Mouse (Mus musculus) liver, embryonic 14.5 days (tissue): Measurements from ENCODE around the gene Acp5. TPM values are rescaled to one million over a fixed set of nuclear protein-coding genes. Genes with fewer than 3 reads are reported as not detected.
"Not testable (repeated sequence)": the region's sequence is repeated elsewhere in the genome, so short reads cannot be mapped to it uniquely, and the experiment has no call there.

ENCODE experiments used
- ATAC-seq: fragments of 200-750 bp; cut with Nextera tagmentation; 2 replicates; pipeline ENCODE4 v1.8.0; 2017; ENCODE audit warnings: moderate number of reproducible peaks, mild to moderate bottlenecking, moderate library complexity; ENCODE audit not compliant: insufficient read depth
- DNase-seq, 3 experiments: peaks; one replicate each; pipeline ENCODE4 v3.0.0-alpha.2; 2012 to 2013; ENCODE audit warnings: low read depth in 3 of 3, low spot score in 3 of 3
- H3K27ac ChIP-seq: fragments of 300-500 bp; sonication (generic); 2 replicates; pipeline ENCODE4 v1.5.1; 2014; ENCODE audit warnings: moderate library complexity, mild to moderate bottlenecking, control low read depth, inconsistent platforms
- H3K27me3 ChIP-seq: fragments of 300-500 bp; sonication (generic); 2 replicates; pipeline ENCODE4 v1.6.1; 2014; ENCODE audit warnings: mild to moderate bottlenecking, low read length, moderate library complexity; ENCODE audit not compliant: control insufficient read depth, insufficient read depth
- H3K36me3 ChIP-seq: fragments of 300-500 bp; sonication (generic); replicated peaks from 2 replicates; pipeline ENCODE4 v1.6.1; 2014; ENCODE audit warnings: low read depth; ENCODE audit not compliant: control insufficient read depth, insufficient read depth
- H3K4me1 ChIP-seq, 2 experiments: fragments of 200-500 bp in 1 of 2; fragments of 300-500 bp in 1 of 2; sonication (generic) in 1 of 2; replicated peaks; 2 replicates each; pipeline ENCODE4 v1.6.1; 2012 to 2014; ENCODE audit warnings: antibody characterized with exemption in 1 of 2, inconsistent platforms in 1 of 2, low read length in 1 of 2; ENCODE audit not compliant: control insufficient read depth in 2 of 2, insufficient read depth in 2 of 2
- H3K4me2 ChIP-seq: fragments of 300-500 bp; sonication (generic); 2 replicates; pipeline ENCODE4 v1.6.1; 2014; ENCODE audit warnings: low read depth, mild to moderate bottlenecking, control low read depth, moderate library complexity
- H3K4me3 ChIP-seq, 2 experiments: fragments of 200-500 bp in 1 of 2; fragments of 300-500 bp in 1 of 2; sonication (generic) in 1 of 2; 2 replicates each; pipeline ENCODE4 v1.5.1; 2012 to 2014; ENCODE audit warnings: low read depth in 2 of 2, low read length in 2 of 2, mild to moderate bottlenecking in 2 of 2, control low read depth in 1 of 2, inconsistent platforms in 1 of 2, moderate library complexity in 1 of 2; ENCODE audit not compliant: insufficient read depth in 1 of 2
- H3K9ac ChIP-seq: fragments of 300-500 bp; sonication (generic); replicated peaks from 2 replicates; pipeline ENCODE4 v1.6.1; 2014; ENCODE audit warnings: mild to moderate bottlenecking, control low read depth, moderate library complexity
- H3K9me3 ChIP-seq: fragments of 300-500 bp; sonication (generic); 2 replicates; pipeline ENCODE4 v1.6.1; 2016; ENCODE audit warnings: low read length, mixed read lengths; ENCODE audit not compliant: control insufficient read depth
- CTCF ChIP-seq: IDR thresholded peaks from 2 replicates; pipeline ENCODE4 v1.5.1; 2016; ENCODE audit warnings: antibody characterized with exemption, low read depth, control low read depth
- EP300 ChIP-seq: IDR thresholded peaks from 2 replicates; pipeline ENCODE4 v1.6.1; 2016; ENCODE audit warnings: antibody characterized with exemption, low read depth
- WGBS: fragments of 180-500 bp; shearing (Covaris S2); extraction: QIAGEN DNeasy Blood & Tissue Kit; methylation state at CpG from one replicate; pipeline ENCODE4 v1.1.7; 2014; ENCODE audit not compliant: insufficient replicate concordance; 5-methylcytosine and 5-hydroxymethylcytosine counted together
- polyA plus RNA-seq, 2 experiments: library from polyadenylated mRNA; depleted of rRNA in 1 of 2; stranded (reverse) in 1 of 2; unstranded in 1 of 2; fragments of >200 nt; fragmentation: Nextera tagmentation in 1 of 2; extraction: Ambion mirVana in 1 of 2; gene quantifications; 2 replicates each; pipeline versions ENCODE4 v1.2.1 to v1.2.3; 2012 to 2014

The Acp5 gene
- polyA plus RNA-seq, 2 experiments: 181 to 195 TPM

GRCm38 (mm10) chr9:22157516-22158265, 22.2 kb upstream of the Acp5 start:
- Histone ChIP-seq H3K27me3 (no peaks in the 10 kb centered on the region), H3K4me1 (peaks cover 6 to 10% of the 10 kb centered on the region in 2 experiments), H3K27ac (no peak overlapping the region), H3K9ac (peak overlapping the region; percentile 88), H3K36me3 (no peaks in the 10 kb centered on the region), H3K4me2 (peak overlapping the region; percentile 93), H3K9me3 (no peaks in the 10 kb centered on the region), H3K4me3 (peak overlapping the region; percentile 85 to 87)
- TF ChIP-seq EP300: no peak
- no peak for TF ChIP-seq CTCF
- ATAC-seq (no peak), DNase-seq (no peak)
- 68% methylated on average over 34 of the region's 34 CpGs for WGBS

DNA sequence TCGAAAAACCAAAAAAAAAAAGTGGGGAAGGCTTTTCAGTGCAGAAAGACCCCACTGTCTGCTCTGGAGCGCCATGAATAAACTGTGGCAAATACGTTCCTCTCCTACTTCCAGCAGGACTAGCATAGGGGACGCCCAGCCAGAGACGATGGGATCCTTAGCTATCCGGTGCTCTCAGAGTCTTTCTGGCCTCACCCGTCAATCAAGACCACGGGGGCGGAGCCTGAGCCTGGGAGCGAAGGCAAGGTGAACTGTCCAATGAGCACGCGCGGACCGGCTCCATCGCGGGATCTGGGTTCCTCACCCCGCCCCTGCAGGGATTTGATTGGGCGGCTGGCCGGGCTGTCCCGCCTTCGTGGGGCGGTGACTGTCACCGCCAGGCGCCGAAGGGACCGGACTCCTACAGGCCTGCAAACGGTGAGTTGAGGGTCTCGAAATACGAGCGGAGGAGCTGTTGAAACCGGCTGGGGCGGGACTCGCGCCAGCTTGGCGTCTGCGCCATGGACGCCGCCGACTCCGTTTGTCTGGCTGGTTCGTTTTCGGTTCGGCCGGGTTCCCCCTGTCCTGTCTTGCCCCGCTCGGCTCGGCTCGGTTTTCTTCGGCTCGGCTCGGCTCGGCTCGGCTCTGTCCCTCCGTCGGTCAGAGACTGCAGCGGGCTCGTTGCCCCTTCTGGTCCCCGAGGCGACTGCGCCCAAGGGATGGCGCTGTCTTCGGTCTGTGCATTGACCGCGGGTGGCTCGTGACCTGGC, 21.2 kb upstream of the Acp5 start, which contains the start of gene Pigyl:
TSS of gene Pigyl (plus strand) at position 350 of the 749 bp plus-strand sequence.
- H3K27ac ChIP-seq: no peak within 1 kb of the TSS
- H3K9ac ChIP-seq: peak within 1 kb of the TSS; percentile 88
- peak; percentile 50 for TF ChIP-seq CTCF
- TF ChIP-seq EP300: no peak
- no peaks in the 10 kb centered on the region; the same call in 1 of the 2 replicates for H3K27me3 ChIP-seq
- H3K9me3 ChIP-seq: no peaks in the 10 kb centered on the region
- H3K4me2 ChIP-seq: peak within 1 kb of the TSS; percentile 93
- ATAC-seq (peak; percentile 97), DNase-seq (peak; percentile 98 to 99 (median 99))
- under 1% methylated on average over 65 of the region's 65 CpGs for WGBS
- H3K4me1 ChIP-seq: peaks cover 6 to 10% of the 10 kb centered on the region in 2 experiments
- H3K4me3 ChIP-seq: peak within 1 kb of the TSS; percentile 85 to 87
- no peaks in the 10 kb centered on the region for H3K36me3 ChIP-seq

DNA sequence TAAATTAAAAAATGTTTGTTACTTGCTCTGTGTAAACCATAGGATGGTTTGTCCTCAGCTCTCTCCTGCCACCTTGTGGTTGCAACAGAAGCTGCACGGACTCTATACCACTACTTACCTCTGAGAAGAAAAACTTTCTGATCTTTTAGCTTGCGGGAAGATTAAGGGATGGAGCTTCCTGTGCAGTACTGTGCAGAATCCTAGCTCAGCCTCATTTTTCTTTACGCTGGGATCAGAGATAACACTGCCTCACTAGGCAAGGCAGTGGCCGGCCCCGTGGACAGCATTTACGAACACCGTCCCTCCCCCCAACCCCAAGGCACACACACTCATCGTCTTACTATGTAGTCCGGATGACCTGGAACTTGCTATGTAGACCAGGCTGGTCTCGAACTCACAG, 20.1 kb upstream of the Acp5 start:
- Histone ChIP-seq H3K36me3 (no peaks in the 10 kb centered on the region), H3K4me3 (peak overlapping the region; percentile 42 to 43; a peak in 3 of 4 replicates), H3K27me3 (no peaks in the 10 kb centered on the region; the same call in 1 of the 2 replicates), H3K27ac (no peak overlapping the region), H3K9me3 (no peaks in the 10 kb centered on the region), H3K4me1 (peaks cover 6 to 10% of the 10 kb centered on the region in 2 experiments), H3K9ac (peak overlapping the region; percentile 6; the same call in 1 of the 2 replicates), H3K4me2 (peak overlapping the region; percentile 50)
- peak; percentile 84 for TF ChIP-seq CTCF
- TF ChIP-seq EP300: no peak
- DNase-seq: peak in 2 of 3 experiments; percentile 64 to 70
- 14% methylated on average over 10 of the region's 10 CpGs for WGBS
- ATAC-seq: 0 out of 2 replicates have a peak, but pooled peaks have one; percentile 9

DNA sequence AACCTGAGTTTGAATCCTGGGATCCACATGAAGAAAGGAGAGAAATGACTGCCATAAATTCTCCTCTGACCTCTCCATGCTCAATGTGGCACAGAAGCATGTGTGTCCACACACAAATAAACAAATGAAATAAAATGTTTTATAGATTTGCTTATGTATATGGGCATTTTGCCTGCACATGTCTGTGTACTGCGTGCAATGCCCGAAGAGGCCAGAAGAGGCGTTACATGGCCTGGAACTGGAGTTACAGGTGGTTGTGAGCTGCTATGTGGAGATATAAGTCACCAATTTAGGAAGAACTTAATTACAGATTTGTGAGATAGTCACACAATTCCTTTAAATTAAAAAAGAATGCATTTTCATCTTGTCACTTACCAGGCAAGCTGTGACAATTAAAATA, 18.3 kb upstream of the Acp5 start:
- DNase-seq: no peak
- H3K9me3 ChIP-seq: no peaks in the 10 kb centered on the region
- H3K4me1 ChIP-seq: peaks cover 6 to 21% of the 10 kb centered on the region in 2 experiments
- peak; percentile 27; the same call in 1 of the 2 replicates for TF ChIP-seq CTCF
- no peak for TF ChIP-seq EP300
- H3K27me3 ChIP-seq: no peaks in the 10 kb centered on the region; the same call in 1 of the 2 replicates
- ATAC-seq: no peak
- no peaks in the 10 kb centered on the region for H3K36me3 ChIP-seq
- no peak overlapping the region for H3K4me2 ChIP-seq
- H3K9ac ChIP-seq: no peak overlapping the region
- 76% methylated on average over 3 of the region's 3 CpGs for WGBS
- no peak overlapping the region for H3K27ac ChIP-seq
- no peak overlapping the region for H3K4me3 ChIP-seq

GRCm38 (mm10) chr9:22150946-22151345, 15.4 kb upstream of the Acp5 start:
- Histone ChIP-seq H3K9ac (no peak overlapping the region), H3K4me3 (no peak overlapping the region), H3K4me1 (peaks cover 0 to 14% of the 10 kb centered on the region in 2 experiments; a peak in 3 of 4 replicates), H3K4me2 (no peak overlapping the region), H3K9me3 (no peaks in the 10 kb centered on the region), H3K36me3 (no peaks in the 10 kb centered on the region), H3K27me3 (no peaks in the 10 kb centered on the region; the same call in 1 of the 2 replicates), H3K27ac (no peak overlapping the region)
- WGBS: 59% methylated on average over 2 of the region's 2 CpGs
- TF ChIP-seq CTCF (no peak), EP300 (no peak)
- no peak for DNase-seq
- ATAC-seq: no peak

GRCm38 (mm10) chr9:22150249-22150693, 14.8 kb upstream of the Acp5 start:
- DNase-seq: not testable (repeated sequence)

More at GRCm38 (mm10) chr9:22150249-22150693, 14.8 kb upstream of the Acp5 start:
- not testable (repeated sequence) for ATAC-seq, H3K9ac ChIP-seq, H3K36me3 ChIP-seq, H3K27ac ChIP-seq, H3K4me3 ChIP-seq, H3K4me2 ChIP-seq, H3K27me3 ChIP-seq, H3K9me3 ChIP-seq
- 60% methylated on average over 7 of the region's 7 CpGs for whole genome bisulfite sequencing
- H3K4me1 ChIP-seq: peaks cover 0 to 11% of the 10 kb centered on the region in 2 experiments; a peak in 2 of 4 replicates
